Mouse (Mus musculus): ENCODE results near the gene Fam126a.
"Not testable (repeated sequence)": the region's sequence is repeated elsewhere in the genome, so short reads cannot be mapped to it uniquely, and the experiment has no call there.

The Fam126a gene

GRCm38 (mm10) chr5:23900190-23900589 is 130.3 kb downstream of the Fam126a start:
- no peak for DNase-seq (ENCODE audit: low spot score in 2 of 2)

- DNase-seq (ENCODE audit: low spot score in 2 of 2) = no peak
Measured at GRCm38 (mm10) chr5:23893864-23894771, 136.4 kb downstream of the Fam126a start.

GRCm38 (mm10) chr5:23893156-23893863 is 137.2 kb downstream of the Fam126a start:
- no peak for DNase-seq (ENCODE audit: low spot score in 2 of 2)

GRCm38 (mm10) chr5:23890734-23891133 is 139.8 kb downstream of the Fam126a start:
- peak; percentile 75 to 76 for DNase-seq (ENCODE audit: low spot score in 2 of 2)

GRCm38 (mm10) chr5:23889461-23889860 is 141.0 kb downstream of the Fam126a start:
- DNase-seq (ENCODE audit: low spot score in 2 of 2) = no peak

- DNase-seq (ENCODE audit: low spot score in 2 of 2) = no peak
Measured at GRCm38 (mm10) chr5:23887111-23887510, 143.4 kb downstream of the Fam126a start.

GRCm38 (mm10) chr5:23874457-23874856 is 156.0 kb downstream of the Fam126a start:
- no peak for DNase-seq (ENCODE audit: low spot score in 2 of 2)

GRCm38 (mm10) chr5:23872586-23872985 is 157.9 kb downstream of the Fam126a start:
- DNase-seq (ENCODE audit: low spot score in 2 of 2) = no peak

GRCm38 (mm10) chr5:23871323-23871722 is 159.2 kb downstream of the Fam126a start:
- not testable (repeated sequence) for DNase-seq (ENCODE audit: low spot score in 2 of 2)

GRCm38 (mm10) chr5:23865941-23866340 is 164.5 kb downstream of the Fam126a start:
- DNase-seq (ENCODE audit: low spot score in 2 of 2) = no peak

All from right cerebral cortex, adult 2 months (tissue).